Mouse (Mus musculus): ENCODE measurements around the gene Rsph14. TPM values are rescaled to one million over a fixed set of nuclear protein-coding genes. Genes with fewer than 3 reads are reported as not detected.

The Rsph14 gene
- polyA plus RNA-seq, 1 experiment from 2014 or later, result not detected

DNA sequence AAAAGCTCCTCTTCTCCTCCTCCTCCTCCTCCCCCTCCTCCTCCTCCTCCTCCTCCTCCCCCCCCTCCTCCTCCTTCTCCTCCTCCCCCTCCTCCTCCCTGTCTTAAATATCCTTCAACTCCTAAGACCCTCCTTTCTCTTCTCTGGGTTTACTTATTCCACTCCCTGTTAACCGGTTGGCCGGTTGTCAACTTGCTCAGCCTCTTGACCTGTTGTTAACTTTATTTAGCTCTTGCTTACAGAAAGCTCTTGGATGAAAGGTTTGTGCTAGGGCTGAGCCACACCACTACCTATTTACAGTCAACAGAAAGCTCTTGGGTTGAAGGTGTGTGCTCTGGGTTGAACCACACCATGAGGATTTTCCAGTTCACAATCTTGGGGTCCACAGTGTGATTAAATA lies 12.1 kb downstream of the Rsph14 start:
- WGBS, result 25% methylated on average over 2 of the region's 2 CpGs
- H3K36me3 ChIP-seq, result no peaks in the 10 kb centered on the region
- no peaks in the 10 kb centered on the region for H3K4me1 ChIP-seq
- H3K27me3 ChIP-seq (replicated peaks), result no peaks in the 10 kb centered on the region
- no peak overlapping the region for H3K9ac ChIP-seq
- no peak overlapping the region for H3K4me2 ChIP-seq
- no peak for ATAC-seq (ENCODE audit: insufficient read depth, low FRiP score, low read depth)
- H3K9me3 ChIP-seq, result no peaks in the 10 kb centered on the region
- no peak overlapping the region for H3K4me3 ChIP-seq (replicated peaks)
- H3K27ac ChIP-seq, result no peak overlapping the region

DNA sequence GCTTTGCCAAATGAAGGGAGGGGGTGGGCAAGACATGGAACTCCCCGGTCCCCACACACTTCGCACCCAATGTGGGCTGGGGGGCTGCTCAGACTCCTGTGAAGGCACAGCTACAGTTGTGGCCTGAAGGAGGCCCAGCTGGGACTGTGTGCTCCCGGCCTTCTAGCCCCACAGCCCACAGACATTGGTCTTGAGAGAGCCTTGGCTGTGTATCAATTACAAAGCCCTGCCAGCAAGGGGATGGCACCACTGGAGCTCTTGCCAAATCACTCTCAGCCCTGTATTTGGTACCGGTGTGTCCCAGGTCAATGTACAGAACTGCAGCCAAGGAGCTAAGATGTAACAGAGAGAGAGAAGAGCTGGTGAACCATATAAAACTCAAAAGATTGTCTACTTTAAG lies 15.9 kb downstream of the Rsph14 start:
- no peaks in the 10 kb centered on the region for H3K9me3 ChIP-seq
- no peak for ATAC-seq (ENCODE audit: insufficient read depth, low FRiP score, low read depth)
- no peak overlapping the region for H3K4me2 ChIP-seq
- H3K4me3 ChIP-seq (replicated peaks), result no peak overlapping the region
- no peak overlapping the region for H3K9ac ChIP-seq
- WGBS, result 86% methylated on average over 4 of the region's 4 CpGs
- no peaks in the 10 kb centered on the region for H3K4me1 ChIP-seq
- H3K27ac ChIP-seq, result no peak overlapping the region
- no peaks in the 10 kb centered on the region for H3K27me3 ChIP-seq (replicated peaks)
- H3K36me3 ChIP-seq, result no peaks in the 10 kb centered on the region

DNA sequence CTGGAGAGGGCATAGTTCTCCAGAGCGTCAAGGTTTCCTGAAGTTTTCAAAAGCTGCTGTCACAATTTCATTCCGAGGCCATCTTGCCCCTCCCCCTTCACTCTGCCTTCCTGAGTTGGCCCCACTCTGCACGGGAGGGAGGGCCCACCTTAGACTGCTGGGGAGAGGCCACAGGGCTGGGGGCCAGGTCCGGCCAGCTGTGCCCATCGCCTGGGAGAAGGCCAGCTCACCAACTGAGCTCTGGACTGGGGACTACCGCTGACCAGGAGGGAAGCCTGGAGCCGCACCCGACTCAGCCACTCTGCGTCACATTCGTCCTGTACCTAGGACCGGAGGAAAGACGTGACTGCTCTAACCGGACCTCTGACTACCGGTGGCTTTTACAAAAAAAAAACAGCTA lies 16.9 kb downstream of the Rsph14 start:
- Histone ChIP-seq H3K36me3 (no peaks in the 10 kb centered on the region), H3K27ac (no peak overlapping the region), H3K4me1 (no peaks in the 10 kb centered on the region), H3K9me3 (no peaks in the 10 kb centered on the region), H3K27me3 (replicated peaks) (no peaks in the 10 kb centered on the region), H3K9ac (no peak overlapping the region), H3K4me3 (replicated peaks) (no peak overlapping the region), H3K4me2 (no peak overlapping the region)
- ATAC-seq (ENCODE audit: insufficient read depth, low FRiP score, low read depth), result no peak
- WGBS, result 58% methylated on average over 14 of the region's 14 CpGs

DNA sequence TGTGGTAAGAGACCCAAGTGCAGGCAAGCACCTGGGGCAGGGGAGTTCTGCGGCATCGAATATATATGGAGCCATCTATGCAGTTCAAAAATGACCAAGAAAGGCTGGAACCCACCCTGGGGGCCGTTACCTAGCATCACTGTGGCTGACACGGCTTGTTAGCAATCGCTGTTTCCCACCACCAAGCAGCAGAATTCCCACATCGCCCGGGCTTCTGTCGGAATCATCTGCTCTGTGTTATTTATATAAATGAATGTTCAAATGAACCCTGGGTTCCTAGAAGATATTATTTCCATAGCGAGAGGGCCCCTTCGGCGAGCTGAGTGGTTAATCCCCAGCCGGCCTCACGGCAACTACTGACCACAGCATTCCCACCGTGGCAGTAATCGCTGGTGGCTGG lies 21.7 kb downstream of the Rsph14 start:
- no peaks in the 10 kb centered on the region for H3K9me3 ChIP-seq
- H3K27ac ChIP-seq, result no peak overlapping the region
- no peak overlapping the region for H3K4me2 ChIP-seq
- no peaks in the 10 kb centered on the region for H3K36me3 ChIP-seq
- ATAC-seq (ENCODE audit: insufficient read depth, low FRiP score, low read depth), result no peak
- 80% methylated on average over 15 of the region's 15 CpGs for WGBS
- no peaks in the 10 kb centered on the region for H3K4me1 ChIP-seq
- no peaks in the 10 kb centered on the region for H3K27me3 ChIP-seq (replicated peaks)
- H3K9ac ChIP-seq, result no peak overlapping the region
- no peak overlapping the region for H3K4me3 ChIP-seq (replicated peaks)

DNA sequence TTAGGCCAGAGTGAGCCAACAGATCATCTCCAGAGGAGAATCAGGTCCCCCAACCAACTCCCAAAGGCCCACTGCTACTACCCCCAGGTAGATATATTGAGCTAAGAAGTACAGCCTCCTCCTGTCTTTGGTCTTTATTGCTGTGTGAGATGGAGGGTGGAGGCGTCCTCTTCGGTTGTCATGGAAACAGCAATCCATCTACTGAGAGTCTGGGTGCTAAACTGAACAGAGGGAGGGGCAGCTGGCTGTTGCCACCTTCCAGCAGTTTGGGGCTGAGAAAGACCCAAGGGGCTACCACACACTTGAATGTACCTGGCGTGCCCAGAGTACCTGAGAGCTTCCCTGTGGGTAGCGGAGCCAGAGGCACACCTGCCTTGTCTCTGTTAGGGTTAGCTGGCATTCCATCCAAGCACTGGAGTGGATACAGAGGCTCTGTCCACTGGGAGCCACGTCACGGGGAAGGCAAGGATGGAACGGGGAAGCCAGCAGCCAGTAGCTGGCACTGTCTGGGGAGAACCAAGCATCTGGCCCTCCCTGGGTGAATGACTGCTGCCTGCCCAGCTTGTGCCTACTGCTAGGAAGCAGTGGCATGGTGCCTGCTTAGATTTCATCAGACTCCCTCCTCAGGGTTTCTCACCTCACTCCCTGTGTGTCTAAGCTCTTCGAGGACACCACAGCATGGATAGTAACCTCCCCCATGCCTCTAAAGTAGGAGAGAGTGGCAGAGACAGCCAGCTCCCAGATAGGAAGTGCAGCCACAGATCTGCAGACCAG lies 25.3 kb downstream of the Rsph14 start:
- no peak for ATAC-seq (ENCODE audit: insufficient read depth, low FRiP score, low read depth)
- no peaks in the 10 kb centered on the region for H3K36me3 ChIP-seq
- H3K4me3 ChIP-seq (replicated peaks), result no peak overlapping the region
- no peaks in the 10 kb centered on the region for H3K27me3 ChIP-seq (replicated peaks)
- H3K9me3 ChIP-seq, result no peaks in the 10 kb centered on the region
- H3K27ac ChIP-seq, result no peak overlapping the region
- H3K9ac ChIP-seq, result no peak overlapping the region
- H3K4me1 ChIP-seq, result 0 out of 2 replicates have a peak, but pooled peaks cover 6% of the 10 kb centered on the region
- H3K4me2 ChIP-seq, result no peak overlapping the region
- WGBS, result 69% methylated on average over 8 of the region's 8 CpGs

DNA sequence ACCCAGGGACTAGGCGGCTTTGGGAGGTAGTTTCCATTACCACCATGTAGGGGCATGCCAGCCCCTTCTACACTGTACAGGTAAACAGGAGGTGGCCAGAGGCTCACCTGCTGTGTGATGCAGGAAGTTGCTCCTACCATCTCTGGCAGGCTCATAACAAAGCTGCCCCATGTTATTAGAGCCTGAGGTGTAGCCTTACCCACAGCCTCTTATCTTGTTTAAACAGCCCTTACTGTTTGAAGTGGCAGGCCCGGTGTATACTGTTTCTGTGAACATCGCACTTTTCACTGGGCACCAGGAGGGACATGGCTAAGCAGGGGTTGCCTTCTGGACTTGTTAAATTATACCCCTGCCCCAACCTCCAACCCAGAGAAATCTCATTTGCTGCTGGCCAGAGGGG lies 28.3 kb downstream of the Rsph14 start:
- Histone ChIP-seq H3K36me3 (no peaks in the 10 kb centered on the region), H3K4me1 (0 out of 2 replicates have a peak, but pooled peaks cover 6% of the 10 kb centered on the region), H3K27ac (no peak overlapping the region), H3K9ac (no peak overlapping the region), H3K9me3 (no peaks in the 10 kb centered on the region), H3K4me2 (no peak overlapping the region), H3K4me3 (replicated peaks) (no peak overlapping the region), H3K27me3 (replicated peaks) (no peaks in the 10 kb centered on the region)
- WGBS, result 59% methylated on average over 3 of the region's 3 CpGs
- peak; percentile 82 for ATAC-seq (ENCODE audit: insufficient read depth, low FRiP score, low read depth)

DNA sequence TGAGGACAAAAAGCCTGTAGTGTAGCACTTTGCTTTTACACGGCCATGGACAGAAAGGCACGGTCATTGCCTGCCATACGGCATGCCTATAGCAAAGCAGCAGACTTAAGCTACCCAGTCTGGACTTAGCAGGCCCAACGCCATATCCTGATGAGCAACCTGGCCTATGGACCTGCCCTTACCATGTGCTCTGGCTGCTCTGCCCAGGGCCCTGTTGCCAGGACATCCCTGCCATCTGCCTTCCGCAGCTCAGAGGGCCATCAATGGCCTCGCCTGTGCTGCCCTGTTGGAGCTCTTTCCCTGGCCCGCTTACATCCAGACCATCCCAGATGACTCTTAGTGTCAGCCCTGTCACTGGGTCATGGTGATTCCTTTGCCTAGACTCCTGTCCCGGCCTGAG lies 31.0 kb downstream of the Rsph14 start:
- H3K27ac ChIP-seq, result no peak overlapping the region
- no peaks in the 10 kb centered on the region for H3K9me3 ChIP-seq
- H3K4me2 ChIP-seq, result no peak overlapping the region

DNA sequence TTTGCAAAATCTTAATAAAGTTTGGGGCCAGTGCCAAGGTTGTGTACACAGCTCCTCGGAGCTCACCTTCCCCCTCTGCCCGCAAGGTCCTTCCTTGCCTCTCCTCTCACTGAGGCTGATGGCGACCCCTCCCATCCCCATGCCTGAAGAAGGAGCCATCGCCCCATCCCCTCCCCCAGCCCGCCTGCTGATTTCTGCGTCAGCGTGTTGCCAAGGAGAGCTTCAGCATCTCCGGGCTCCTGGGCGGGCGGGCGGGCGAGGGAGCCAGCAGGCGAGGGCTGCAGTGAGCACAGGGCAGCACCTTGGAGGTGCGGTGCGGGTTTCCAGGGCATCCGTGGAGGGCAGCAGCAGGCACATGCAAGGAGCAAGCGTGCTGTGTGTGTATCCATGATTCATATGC lies 37.0 kb downstream of the Rsph14 start:
- Histone ChIP-seq H3K36me3 (no peaks in the 10 kb centered on the region), H3K4me3 (replicated peaks) (peak overlapping the region; percentile 17; the same call in 1 of the 2 replicates), H3K9me3 (no peaks in the 10 kb centered on the region), H3K27ac (no peak overlapping the region), H3K9ac (no peak overlapping the region), H3K4me1 (peaks cover 9% of the 10 kb centered on the region; the same call in 1 of the 2 replicates), H3K4me2 (peak overlapping the region; percentile 54), H3K27me3 (replicated peaks) (no peaks in the 10 kb centered on the region)
- no peak for ATAC-seq (ENCODE audit: insufficient read depth, low FRiP score, low read depth)
- 2% methylated on average over 17 of the region's 17 CpGs for WGBS

More for the DNA sequence above, 31.0 kb downstream of the Rsph14 start:
- no peak for ATAC-seq (ENCODE audit: insufficient read depth, low FRiP score, low read depth)
- Histone ChIP-seq H3K36me3 (no peaks in the 10 kb centered on the region), H3K9ac (no peak overlapping the region), H3K27me3 (replicated peaks) (no peaks in the 10 kb centered on the region), H3K4me3 (replicated peaks) (no peak overlapping the region), H3K4me1 (0 out of 2 replicates have a peak, but pooled peaks cover 6% of the 10 kb centered on the region)
- WGBS, result 92% methylated on average over 8 of the region's 8 CpGs

DNA sequence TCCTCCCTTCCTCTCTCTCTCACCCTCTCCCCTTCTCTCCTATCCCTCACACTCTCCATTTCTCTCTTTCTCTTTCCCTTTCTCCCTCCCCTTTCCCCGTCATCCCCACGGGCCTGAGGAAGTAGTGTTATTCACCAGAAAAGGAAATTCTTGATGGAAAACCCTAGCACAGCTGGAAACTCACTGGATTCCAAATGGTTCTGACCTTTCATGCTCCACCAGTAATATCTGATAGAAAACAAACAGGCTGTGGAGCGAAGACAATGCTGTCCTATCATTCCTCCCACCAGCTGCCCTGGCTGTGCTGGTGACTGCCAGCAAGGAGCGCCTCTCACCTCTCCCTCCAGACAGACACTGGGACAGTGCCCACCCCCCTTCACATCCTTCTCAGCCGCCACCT lies 37.5 kb downstream of the Rsph14 start:
- no peak for ATAC-seq (ENCODE audit: insufficient read depth, low FRiP score, low read depth)
- Histone ChIP-seq H3K27ac (no peak overlapping the region), H3K9ac (no peak overlapping the region), H3K4me1 (peaks cover 9% of the 10 kb centered on the region; the same call in 1 of the 2 replicates), H3K4me3 (replicated peaks) (no peak overlapping the region), H3K36me3 (no peaks in the 10 kb centered on the region), H3K4me2 (peak overlapping the region; percentile 54), H3K9me3 (no peaks in the 10 kb centered on the region), H3K27me3 (replicated peaks) (no peaks in the 10 kb centered on the region)
- 9% methylated on average over 5 of the region's 5 CpGs for WGBS

DNA sequence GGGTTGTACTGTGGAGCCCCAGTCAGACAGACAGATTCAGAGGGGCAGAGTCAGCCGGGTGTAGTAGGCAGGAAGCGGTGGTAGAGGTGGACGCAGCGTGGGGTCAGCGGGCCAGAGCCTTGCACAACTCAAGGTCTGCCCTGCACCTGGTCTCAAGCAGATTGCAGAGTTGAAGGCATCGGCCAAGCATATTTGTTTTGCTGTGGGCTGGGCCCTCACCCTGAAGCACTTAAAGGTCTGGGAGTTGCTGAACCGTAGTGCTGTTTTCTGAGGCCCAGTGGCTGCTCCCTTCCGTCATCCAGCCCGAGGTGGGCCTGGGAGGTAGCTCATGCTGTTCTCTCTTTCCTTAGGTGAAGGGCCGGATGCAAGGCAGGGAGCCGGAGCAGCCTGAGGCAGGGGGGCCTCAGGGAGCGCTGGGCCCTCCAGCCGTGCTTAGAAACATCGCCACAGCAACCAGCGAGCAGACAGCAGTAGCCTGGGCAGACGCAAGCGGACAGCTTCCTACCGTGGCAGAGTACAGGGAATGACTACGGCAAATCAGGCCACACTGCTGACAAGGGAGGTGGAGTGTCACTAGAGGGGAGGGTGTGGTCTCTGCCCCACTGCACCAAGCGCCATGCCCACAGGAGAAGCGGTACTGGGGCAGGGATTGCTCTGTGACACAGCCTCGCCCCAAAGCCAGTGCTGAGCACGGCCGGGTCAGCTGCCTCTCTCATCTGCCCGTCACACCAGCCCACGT lies 41.6 kb downstream of the Rsph14 start:
- no peak overlapping the region for H3K9ac ChIP-seq
- no peaks in the 10 kb centered on the region for H3K36me3 ChIP-seq
- peaks cover 13% of the 10 kb centered on the region for H3K4me1 ChIP-seq
- no peak overlapping the region for H3K4me3 ChIP-seq (replicated peaks)
- no peak overlapping the region for H3K4me2 ChIP-seq
- no peaks in the 10 kb centered on the region for H3K27me3 ChIP-seq (replicated peaks)
- no peak overlapping the region for H3K27ac ChIP-seq
- no peaks in the 10 kb centered on the region for H3K9me3 ChIP-seq
- peak; percentile 12; the same call in 1 of the 2 replicates for ATAC-seq (ENCODE audit: insufficient read depth, low FRiP score, low read depth)
- 50% methylated on average over 26 of the region's 26 CpGs for WGBS

DNA sequence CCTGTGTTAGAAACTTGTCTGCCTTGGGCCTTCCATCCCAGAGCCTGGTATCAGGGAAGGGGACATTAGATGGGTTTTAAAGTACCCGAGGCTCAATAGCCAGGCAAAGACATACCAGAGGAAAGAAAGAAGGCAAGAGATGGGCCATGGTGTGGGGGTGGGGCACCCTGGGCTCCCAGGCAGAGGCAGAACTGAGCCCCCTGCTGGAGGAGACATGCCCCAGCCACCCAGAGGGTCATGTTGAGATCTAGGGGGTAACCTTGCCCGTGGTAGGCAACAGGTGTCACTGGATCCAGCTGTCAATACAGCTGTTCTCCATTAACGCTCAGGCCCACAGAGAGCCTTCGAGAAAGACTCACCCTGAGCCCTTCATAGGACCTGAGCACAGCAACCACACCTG lies 42.6 kb downstream of the Rsph14 start:
- no peak overlapping the region for H3K27ac ChIP-seq
- no peak overlapping the region for H3K9ac ChIP-seq
- no peaks in the 10 kb centered on the region for H3K9me3 ChIP-seq
- no peaks in the 10 kb centered on the region for H3K27me3 ChIP-seq (replicated peaks)
- WGBS, result 79% methylated on average over 4 of the region's 4 CpGs
- no peak overlapping the region for H3K4me2 ChIP-seq
- H3K4me3 ChIP-seq (replicated peaks), result no peak overlapping the region
- no peak for ATAC-seq (ENCODE audit: insufficient read depth, low FRiP score, low read depth)
- no peaks in the 10 kb centered on the region for H3K36me3 ChIP-seq
- H3K4me1 ChIP-seq, result peaks cover 7% of the 10 kb centered on the region
